Mouse (Mus musculus): ENCODE results near the gene Kif17.

- TF ChIP-seq CTCF (IDR thresholded peaks at IDR 0.05; ENCODE audit: low read depth) = no peak
- no peak for TF ChIP-seq EP300 (optimal IDR thresholded peaks at IDR 0.05)
Measured at GRCm38 (mm10) chr4:138303742-138304141, 53.5 kb downstream of the Kif17 start.

Data from stomach, postnatal 0 days (tissue).